Mouse (Mus musculus) CH12.LX (cell line): ENCODE results near the gene Zfp606.

ENCODE experiments used
- CTCF ChIP-seq, 2 experiments: IDR thresholded peaks in 1 of 2; conservative IDR thresholded peaks in 1 of 2; 2 replicates each; pipeline ENCODE4 v1.5.1; 2011 to 2012; ENCODE audit warnings: low read depth in 2 of 2, low read length in 2 of 2, improper control_type of control experiment in 1 of 2, inconsistent platforms in 1 of 2, mild to moderate bottlenecking in 1 of 2, moderate library complexity in 1 of 2
- ETS1 ChIP-seq: conservative IDR thresholded peaks from 2 replicates; pipeline ENCODE4 v1.6.1; 2012; ENCODE audit warnings: low read depth, mild to moderate bottlenecking, inconsistent platforms, low read length, improper control_type of control experiment, moderate library complexity
- MEF2A ChIP-seq: IDR thresholded peaks from 2 replicates; pipeline ENCODE4 v1.6.1; 2014; ENCODE audit warnings: low read depth, mild to moderate bottlenecking, inconsistent platforms, low read length, improper control_type of control experiment, borderline replicate concordance
- SMC3 ChIP-seq: IDR thresholded peaks from 2 replicates; pipeline ENCODE4 v1.6.1; 2011; ENCODE audit warnings: low read depth, low read length, improper control_type of control experiment

DNA sequence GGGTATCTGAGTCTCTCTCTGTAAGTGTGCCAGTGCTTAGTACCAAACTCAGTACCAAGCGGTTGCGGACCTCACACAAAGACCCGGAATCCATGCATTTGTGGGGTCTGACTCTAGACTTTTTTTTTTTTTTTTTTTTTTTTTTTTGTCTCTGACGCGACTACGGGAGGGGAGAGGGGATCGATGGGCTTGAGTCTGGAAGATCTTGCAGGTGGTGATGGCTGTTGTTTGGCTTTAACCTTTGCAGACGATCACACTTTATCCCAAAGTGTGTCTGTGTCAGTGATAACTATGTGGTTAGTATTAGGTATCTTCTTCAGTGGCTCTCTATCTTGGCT is 885 bp downstream of the Zfp606 start:
- TF ChIP-seq CTCF (conservative IDR thresholded peaks at IDR 0.05 in 1 of 2, IDR thresholded peaks at IDR 0.05 in 1 of 2; ENCODE audit: low read depth in 2 of 2, low read length in 2 of 2) (no peak), MEF2A (no peak), SMC3 (no peak), ETS1 (no peak)
